Mouse (Mus musculus) intestine, postnatal 0 days (tissue): ENCODE measurements around the gene Fn3k. TPM values are rescaled to one million over a fixed set of nuclear protein-coding genes. Genes with fewer than 3 reads are reported as not detected.

Source experiments
- ATAC-seq: fragments of 200-750 bp; cut with Nextera tagmentation; 2 replicates; pipeline ENCODE4 v1.8.0; 2017; ENCODE audit warnings: mild to moderate bottlenecking, moderate TSS enrichment, moderate library complexity
- H3K27ac ChIP-seq: fragments of 300-500 bp; sonication (generic); 2 replicates; pipeline ENCODE4 v1.5.1; 2014; ENCODE audit warnings: mild to moderate bottlenecking, low read depth, low read length, moderate library complexity
- H3K27me3 ChIP-seq: fragments of 300-500 bp; sonication (generic); replicated peaks from 2 replicates; pipeline ENCODE4 v1.6.1; 2014; ENCODE audit warnings: low read length, mixed read lengths; ENCODE audit not compliant: control insufficient read depth, insufficient read depth
- H3K36me3 ChIP-seq: fragments of 300-500 bp; sonication (generic); 2 replicates; pipeline ENCODE4 v1.6.1; 2014; ENCODE audit warnings: mild to moderate bottlenecking, moderate library complexity; ENCODE audit not compliant: control insufficient read depth, insufficient read depth
- H3K4me1 ChIP-seq: fragments of 300-500 bp; sonication (generic); replicated peaks from 2 replicates; pipeline ENCODE4 v1.6.1; 2014; ENCODE audit warnings: antibody characterized with exemption, low read length, mixed read lengths; ENCODE audit not compliant: control insufficient read depth, insufficient read depth
- H3K4me2 ChIP-seq: fragments of 300-500 bp; sonication (generic); replicated peaks from 2 replicates; pipeline ENCODE4 v1.6.1; 2014; ENCODE audit warnings: low read depth, mild to moderate bottlenecking, moderate library complexity
- H3K4me3 ChIP-seq: fragments of 300-500 bp; sonication (generic); 2 replicates; pipeline ENCODE4 v1.5.1; 2014; ENCODE audit warnings: low read depth, low read length
- H3K9ac ChIP-seq: fragments of 300-500 bp; sonication (generic); 2 replicates; pipeline ENCODE4 v1.6.1; 2014; ENCODE audit warnings: mild to moderate bottlenecking, low read depth, low read length
- H3K9me3 ChIP-seq: fragments of 300-500 bp; sonication (generic); 2 replicates; pipeline ENCODE4 v1.6.1; 2016; ENCODE audit warnings: mixed run types; ENCODE audit not compliant: control insufficient read depth
- CTCF ChIP-seq: sonication (generic); IDR thresholded peaks from 2 replicates; pipeline ENCODE4 v1.5.1; 2016; ENCODE audit warnings: low read depth, mild to moderate bottlenecking, control low read depth, antibody characterized with exemption, moderate library complexity
- WGBS: fragments of 180-500 bp; shearing (Covaris S2); extraction: QIAGEN DNeasy Blood & Tissue Kit; methylation state at CpG from one replicate; pipeline ENCODE4 v1.1.7; 2014; 5-methylcytosine and 5-hydroxymethylcytosine counted together
- polyA plus RNA-seq: library from polyadenylated mRNA; unstranded; fragments of >200 nt; fragmentation: Nextera tagmentation; extraction: Ambion mirVana; gene quantifications from 2 replicates; pipeline ENCODE4 v1.2.1, GENCODE M21; 2015

Fn3k gene
- polyA plus RNA-seq, 1 experiment from 2014 or later: 0.60 TPM

DNA sequence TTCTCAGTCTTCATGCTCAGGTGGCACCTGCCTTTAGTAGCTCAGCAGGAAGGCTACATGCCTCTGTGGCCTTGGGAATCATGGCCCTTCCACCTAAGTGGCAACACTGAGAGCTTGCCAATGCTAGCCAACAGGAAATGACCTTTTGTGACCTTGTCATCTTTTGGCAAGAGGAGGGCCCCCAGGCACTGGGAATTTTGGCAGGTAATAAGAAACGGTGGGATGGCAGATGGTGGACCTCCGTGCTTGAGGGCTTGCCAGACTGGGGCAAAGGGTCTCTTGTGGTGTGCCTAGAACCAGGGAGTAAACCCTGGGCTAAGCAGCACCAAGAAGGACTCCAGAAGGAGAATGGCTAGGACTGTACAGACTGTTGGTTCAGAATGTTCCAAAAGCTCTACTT, 7.4 kb downstream of the Fn3k start:
- TF ChIP-seq CTCF: no peak

GRCm38 (mm10) chr11:121451216-121451726, 16.6 kb downstream of the Fn3k start:
- 0 out of 2 replicates have a peak overlapping the region, but pooled peaks have one; percentile 35 for H3K27ac ChIP-seq
- peaks cover 4% of the 10 kb centered on the region; the same call in 1 of the 2 replicates for H3K36me3 ChIP-seq
- H3K4me1 ChIP-seq: peaks cover 4% of the 10 kb centered on the region; the same call in 1 of the 2 replicates
- H3K4me3 ChIP-seq: peak overlapping the region; percentile 84
- 0 out of 2 replicates have a peak overlapping the region, but pooled peaks have one; percentile 22 for H3K9ac ChIP-seq
- H3K27me3 ChIP-seq: no peaks in the 10 kb centered on the region
- WGBS: 19% methylated on average over 9 of the region's 9 CpGs
- ATAC-seq: peak; percentile 2; the same call in 1 of the 2 replicates
- TF ChIP-seq CTCF: no peak
- peak overlapping the region; percentile 86 for H3K4me2 ChIP-seq
- no peaks in the 10 kb centered on the region for H3K9me3 ChIP-seq

More for the DNA sequence above, 7.4 kb downstream of the Fn3k start:
- Histone ChIP-seq H3K27ac (no peak overlapping the region), H3K9me3 (no peaks in the 10 kb centered on the region), H3K4me1 (no peaks in the 10 kb centered on the region), H3K36me3 (no peaks in the 10 kb centered on the region), H3K4me3 (no peak overlapping the region), H3K9ac (no peak overlapping the region), H3K4me2 (no peak overlapping the region), H3K27me3 (no peaks in the 10 kb centered on the region)
- 53% methylated on average over 2 of the region's 2 CpGs for WGBS
- no peak for ATAC-seq

DNA sequence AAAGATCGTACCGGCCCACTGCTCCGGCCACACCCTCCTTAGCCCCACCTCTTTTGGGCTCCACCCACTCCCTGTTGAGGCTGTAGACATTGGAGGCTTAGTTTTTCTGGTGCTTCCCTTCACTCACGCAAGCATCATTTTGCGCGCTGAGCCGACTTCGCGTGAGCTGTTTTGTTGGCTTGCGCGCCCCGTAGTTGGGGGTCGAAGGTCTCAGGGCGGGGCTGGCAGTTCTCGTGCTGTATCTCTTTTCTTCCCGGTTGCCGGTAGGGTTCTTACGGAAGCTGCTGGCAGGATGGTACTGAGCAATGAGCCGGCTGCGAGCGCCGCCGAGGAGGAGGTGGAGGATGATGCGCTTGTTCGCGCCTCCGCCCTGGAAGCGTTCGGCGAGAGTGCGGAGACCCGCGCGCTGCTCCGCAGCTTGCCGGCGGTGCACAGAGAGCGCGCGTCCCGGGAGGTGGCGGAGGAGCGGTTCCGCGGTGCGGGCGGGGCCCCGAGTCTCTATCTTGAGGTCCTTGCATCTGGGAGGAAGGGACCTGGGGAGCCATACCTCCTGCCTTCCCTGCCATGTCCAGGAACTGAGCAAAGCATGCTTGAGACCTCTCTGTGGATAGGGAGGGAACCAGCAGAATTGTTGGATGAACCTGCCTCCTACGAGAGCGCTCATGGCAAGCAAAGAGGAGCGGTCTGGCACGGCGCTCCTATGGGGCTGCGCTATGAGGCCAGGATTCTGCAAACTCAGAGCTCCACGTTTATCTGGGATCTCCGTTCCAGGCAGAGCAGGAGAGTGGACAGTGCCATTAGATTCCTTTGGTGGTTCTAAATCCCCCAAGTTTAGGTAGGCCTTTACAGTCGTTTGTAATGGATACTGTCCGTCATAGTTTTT, 17.3 kb downstream of the Fn3k start, which contains the start of gene Tbcd:
Gene Tbcd, plus strand, starts transcription at position 197 of the 883 bp plus-strand sequence.
- Histone ChIP-seq H3K36me3 (peaks cover 4% of the 10 kb centered on the region; the same call in 1 of the 2 replicates), H3K27ac (peak within 1 kb of the TSS; percentile 66; the same call in 1 of the 2 replicates), H3K9ac (peak within 1 kb of the TSS; percentile 55), H3K4me3 (peak within 1 kb of the TSS; percentile 84), H3K4me2 (peak within 1 kb of the TSS; percentile 86), H3K4me1 (peaks cover 4% of the 10 kb centered on the region; the same call in 1 of the 2 replicates), H3K27me3 (no peaks in the 10 kb centered on the region), H3K9me3 (no peaks in the 10 kb centered on the region)
- under 1% methylated on average over 58 of the region's 58 CpGs for WGBS
- TF ChIP-seq CTCF: peak; percentile 33
- peak; percentile 98 for ATAC-seq

DNA sequence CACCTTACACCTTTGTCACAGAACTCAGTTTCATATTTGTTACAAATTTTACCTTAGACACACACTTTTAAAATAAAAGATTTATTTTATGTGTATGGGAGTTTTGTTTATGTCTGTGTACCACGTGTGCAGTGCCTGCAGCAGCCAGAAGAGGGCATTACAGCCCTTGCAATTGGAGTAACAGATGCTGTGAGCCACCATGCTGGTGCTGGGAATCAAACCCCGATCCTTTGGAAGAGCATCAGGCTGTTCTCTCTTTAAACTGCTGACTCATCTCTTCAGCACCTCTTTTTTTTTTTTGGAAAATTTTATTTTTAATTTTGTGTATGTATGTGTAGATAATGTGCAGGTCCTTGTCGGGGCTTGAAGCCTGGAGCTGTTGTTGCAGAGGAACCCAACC, 23.2 kb downstream of the Fn3k start:
- no peak overlapping the region for H3K4me2 ChIP-seq
- peak; percentile 31; the same call in 1 of the 2 replicates for TF ChIP-seq CTCF
- H3K36me3 ChIP-seq: peaks cover 50% of the 10 kb centered on the region
- no peaks in the 10 kb centered on the region for H3K27me3 ChIP-seq
- H3K9ac ChIP-seq: no peak overlapping the region
- WGBS: 90% methylated on average over 3 of the region's 3 CpGs
- H3K9me3 ChIP-seq: no peaks in the 10 kb centered on the region
- no peak overlapping the region for H3K4me3 ChIP-seq
- no peak overlapping the region for H3K27ac ChIP-seq
- no peaks in the 10 kb centered on the region for H3K4me1 ChIP-seq
- no peak for ATAC-seq

GRCm38 (mm10) chr11:121467408-121467807, 32.7 kb downstream of the Fn3k start:
- no peak overlapping the region for H3K4me3 ChIP-seq
- ATAC-seq: peak; percentile 73
- no peaks in the 10 kb centered on the region for H3K9me3 ChIP-seq
- H3K27ac ChIP-seq: no peak overlapping the region; the same call in 1 of the 2 replicates
- H3K4me2 ChIP-seq: no peak overlapping the region
- no peak for TF ChIP-seq CTCF
- no peaks in the 10 kb centered on the region for H3K4me1 ChIP-seq
- H3K9ac ChIP-seq: no peak overlapping the region
- no peaks in the 10 kb centered on the region for H3K27me3 ChIP-seq
- WGBS: 45% methylated on average over 6 of the region's 6 CpGs
- peaks cover 15% of the 10 kb centered on the region; the same call in 1 of the 2 replicates for H3K36me3 ChIP-seq

- Histone ChIP-seq H3K36me3 (peaks cover 14% of the 10 kb centered on the region; the same call in 1 of the 2 replicates), H3K27me3 (no peaks in the 10 kb centered on the region), H3K9ac (no peak overlapping the region), H3K4me3 (no peak overlapping the region), H3K27ac (no peak overlapping the region), H3K4me1 (no peaks in the 10 kb centered on the region), H3K4me2 (no peak overlapping the region), H3K9me3 (no peaks in the 10 kb centered on the region)
- ATAC-seq: no peak
- WGBS: 81% methylated on average over 3 of the region's 3 CpGs
- no peak for TF ChIP-seq CTCF
Measured at GRCm38 (mm10) chr11:121474831-121475230, 40.1 kb downstream of the Fn3k start.
